Mouse (Mus musculus): Measurements from ENCODE around the gene Lsg1. TPM values are rescaled to one million over a fixed set of nuclear protein-coding genes. Genes with fewer than 3 reads are reported as not detected.

The Lsg1 gene
- polyA plus RNA-seq, 1 experiment from 2014 or later: 46.0 TPM

- WGBS: 62% methylated on average over 3 of the region's 3 CpGs
- H3K36me3 ChIP-seq (replicated peaks): peaks cover 26% of the 10 kb centered on the region
- H3K4me3 ChIP-seq: no peak overlapping the region
These were observed 66.2 kb downstream of the Lsg1 start for GRCm38 (mm10) chr16:30521147-30521546.

GRCm38 (mm10) chr16:30520361-30520823 is 67.0 kb downstream of the Lsg1 start:
- Histone ChIP-seq H3K27me3 (replicated peaks) (no peaks in the 10 kb centered on the region), H3K9ac (no peak overlapping the region), H3K9me3 (no peaks in the 10 kb centered on the region), H3K4me3 (no peak overlapping the region), H3K4me1 (no peaks in the 10 kb centered on the region), H3K4me2 (no peak overlapping the region), H3K36me3 (replicated peaks) (peaks cover 28% of the 10 kb centered on the region), H3K27ac (no peak overlapping the region)
- ATAC-seq (replicated peaks): no peak
- 28% methylated on average over 9 of the region's 9 CpGs for WGBS

More at GRCm38 (mm10) chr16:30521147-30521546, 66.2 kb downstream of the Lsg1 start:
- no peaks in the 10 kb centered on the region for H3K27me3 ChIP-seq (replicated peaks)
- ATAC-seq (replicated peaks): no peak
- no peaks in the 10 kb centered on the region for H3K9me3 ChIP-seq
- no peak overlapping the region for H3K4me2 ChIP-seq
- H3K27ac ChIP-seq: no peak overlapping the region
- no peak overlapping the region for H3K9ac ChIP-seq
- H3K4me1 ChIP-seq: no peaks in the 10 kb centered on the region

GRCm38 (mm10) chr16:30518635-30519034 is 68.8 kb downstream of the Lsg1 start:
- 79% methylated on average over 9 of the region's 9 CpGs for WGBS
- Histone ChIP-seq H3K4me2 (no peak overlapping the region), H3K36me3 (replicated peaks) (peaks cover 34% of the 10 kb centered on the region), H3K27ac (no peak overlapping the region), H3K4me1 (no peaks in the 10 kb centered on the region), H3K4me3 (no peak overlapping the region), H3K27me3 (replicated peaks) (no peaks in the 10 kb centered on the region), H3K9me3 (no peaks in the 10 kb centered on the region), H3K9ac (no peak overlapping the region)
- ATAC-seq (replicated peaks): no peak

- H3K27ac ChIP-seq: no peak overlapping the region
- H3K9ac ChIP-seq: no peak overlapping the region
- no peak for ATAC-seq (replicated peaks)
- no peak overlapping the region for H3K4me3 ChIP-seq
- H3K27me3 ChIP-seq (replicated peaks): no peaks in the 10 kb centered on the region
- 73% methylated on average over 11 of the region's 11 CpGs for WGBS
- peaks cover 35% of the 10 kb centered on the region for H3K36me3 ChIP-seq (replicated peaks)
- peaks cover 1% of the 10 kb centered on the region; the same call in 1 of the 2 replicates for H3K4me1 ChIP-seq
- no peaks in the 10 kb centered on the region for H3K9me3 ChIP-seq
- H3K4me2 ChIP-seq: no peak overlapping the region
These were observed 69.6 kb downstream of the Lsg1 start for GRCm38 (mm10) chr16:30517666-30518283.

GRCm38 (mm10) chr16:30516993-30517392 is 70.4 kb downstream of the Lsg1 start:
- peaks cover 9% of the 10 kb centered on the region for H3K4me1 ChIP-seq
- 96% methylated on average over 9 of the region's 9 CpGs for WGBS
- ATAC-seq (replicated peaks): no peak
- no peak overlapping the region for H3K4me3 ChIP-seq
- no peak overlapping the region for H3K4me2 ChIP-seq
- peaks cover 30% of the 10 kb centered on the region for H3K36me3 ChIP-seq (replicated peaks)
- H3K9me3 ChIP-seq: no peaks in the 10 kb centered on the region
- no peaks in the 10 kb centered on the region for H3K27me3 ChIP-seq (replicated peaks)
- H3K27ac ChIP-seq: no peak overlapping the region
- H3K9ac ChIP-seq: no peak overlapping the region

GRCm38 (mm10) chr16:30515418-30515817 is 72.0 kb downstream of the Lsg1 start:
- no peak overlapping the region for H3K9ac ChIP-seq
- peaks cover 18% of the 10 kb centered on the region for H3K4me1 ChIP-seq
- ATAC-seq (replicated peaks): no peak
- 67% methylated on average over 12 of the region's 12 CpGs for WGBS
- H3K4me2 ChIP-seq: no peak overlapping the region
- H3K4me3 ChIP-seq: no peak overlapping the region
- no peak overlapping the region for H3K27ac ChIP-seq
- peaks cover 26% of the 10 kb centered on the region for H3K36me3 ChIP-seq (replicated peaks)
- no peaks in the 10 kb centered on the region for H3K27me3 ChIP-seq (replicated peaks)
- H3K9me3 ChIP-seq: no peaks in the 10 kb centered on the region

- no peak for ATAC-seq (replicated peaks)
- H3K9me3 ChIP-seq: no peaks in the 10 kb centered on the region
- no peak overlapping the region for H3K9ac ChIP-seq
- no peaks in the 10 kb centered on the region for H3K27me3 ChIP-seq (replicated peaks)
- H3K4me3 ChIP-seq: no peak overlapping the region
- H3K4me2 ChIP-seq: no peak overlapping the region
- peaks cover 26% of the 10 kb centered on the region for H3K36me3 ChIP-seq (replicated peaks)
- no peak overlapping the region for H3K27ac ChIP-seq
- WGBS: 69% methylated on average over 20 of the region's 20 CpGs
- peaks cover 25% of the 10 kb centered on the region for H3K4me1 ChIP-seq
These were observed 74.1 kb downstream of the Lsg1 start for GRCm38 (mm10) chr16:30513050-30514024.

GRCm38 (mm10) chr16:30512375-30513049 is 74.9 kb downstream of the Lsg1 start:
- Histone ChIP-seq H3K4me2 (no peak overlapping the region), H3K9ac (no peak overlapping the region), H3K27me3 (replicated peaks) (no peaks in the 10 kb centered on the region), H3K36me3 (replicated peaks) (peaks cover 26% of the 10 kb centered on the region), H3K27ac (no peak overlapping the region), H3K9me3 (no peaks in the 10 kb centered on the region), H3K4me1 (peaks cover 25% of the 10 kb centered on the region), H3K4me3 (no peak overlapping the region)
- ATAC-seq (replicated peaks): no peak
- 53% methylated on average over 8 of the region's 8 CpGs for WGBS

GRCm38 (mm10) chr16:30511563-30512340 is 75.6 kb downstream of the Lsg1 start:
- WGBS: 80% methylated on average over 13 of the region's 13 CpGs
- Histone ChIP-seq H3K4me3 (peak overlapping the region; percentile 56), H3K27ac (peak overlapping the region; percentile 89), H3K4me2 (peak overlapping the region; percentile 64), H3K4me1 (peaks cover 25% of the 10 kb centered on the region), H3K9me3 (no peaks in the 10 kb centered on the region), H3K36me3 (replicated peaks) (peaks cover 21% of the 10 kb centered on the region), H3K27me3 (replicated peaks) (no peaks in the 10 kb centered on the region), H3K9ac (peak overlapping the region; percentile 73)
- ATAC-seq (replicated peaks): no peak

- ATAC-seq (replicated peaks): peak; percentile 93
- no peaks in the 10 kb centered on the region for H3K27me3 ChIP-seq (replicated peaks)
- 3% methylated on average over 44 of the region's 44 CpGs for WGBS
- peaks cover 19% of the 10 kb centered on the region for H3K36me3 ChIP-seq (replicated peaks)
- no peaks in the 10 kb centered on the region for H3K9me3 ChIP-seq
- H3K4me2 ChIP-seq: peak overlapping the region; percentile 64
- H3K9ac ChIP-seq: peak overlapping the region; percentile 73
- peaks cover 25% of the 10 kb centered on the region for H3K4me1 ChIP-seq
- H3K27ac ChIP-seq: peak overlapping the region; percentile 89
- peak overlapping the region; percentile 56 for H3K4me3 ChIP-seq
These were observed 76.6 kb downstream of the Lsg1 start for GRCm38 (mm10) chr16:30510504-30511451.
